Mouse (Mus musculus): ENCODE measurements around the gene Slc7a8.

DNA sequence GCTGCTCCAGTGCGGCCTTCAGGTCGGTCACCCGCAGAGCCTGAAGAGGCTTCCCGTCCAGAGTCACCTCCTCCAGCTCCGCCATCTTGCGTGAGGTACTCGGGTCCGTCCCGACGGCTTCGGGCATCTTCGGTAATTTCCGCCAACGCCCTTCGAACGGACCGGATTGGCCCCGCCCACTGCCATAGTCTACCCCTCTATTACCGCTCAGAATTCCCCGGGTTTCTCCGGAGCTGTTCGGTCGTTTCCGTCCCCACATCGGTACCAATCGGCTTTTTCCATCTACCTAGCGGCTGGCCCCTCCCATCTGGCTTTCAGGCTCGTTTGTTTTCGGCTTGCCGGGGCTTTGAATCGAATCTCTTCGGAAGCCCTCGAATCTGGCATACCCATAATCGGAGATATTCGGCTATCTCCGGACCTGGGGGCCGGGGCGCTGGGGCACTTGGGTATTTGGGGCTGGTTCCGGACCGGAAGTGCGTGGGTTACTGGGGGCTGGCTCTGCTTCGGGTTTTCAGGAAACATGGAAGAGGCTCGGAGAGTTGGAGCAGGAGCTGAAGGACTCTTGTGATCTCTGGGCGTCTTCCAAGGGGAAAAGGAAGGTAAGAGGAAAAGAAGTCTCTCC lies 95.1 kb downstream of the Slc7a8 start, which contains the start of gene Acin1:
- no peak for TF ChIP-seq CTCF (IDR thresholded peaks at IDR 0.05; ENCODE audit: low read depth)
- TF ChIP-seq EP300 (IDR thresholded peaks at IDR 0.05; ENCODE audit: low read depth), result no peak

Measured in liver, postnatal 0 days (tissue).